Mouse (Mus musculus) embryonic facial prominence, embryonic 13.5 days (tissue): ENCODE results near the gene Pfn3. TPM values are rescaled to one million over a fixed set of nuclear protein-coding genes. Genes with fewer than 3 reads are reported as not detected.
"Not testable (repeated sequence)": the region's sequence is repeated elsewhere in the genome, so short reads cannot be mapped to it uniquely, and the experiment has no call there.

ENCODE experiments used
- ATAC-seq: fragments of 200-750 bp; cut with Nextera tagmentation; 2 replicates; pipeline ENCODE4 v1.8.0; 2017; ENCODE audit warnings: low read depth; ENCODE audit not compliant: insufficient number of reproducible peaks, insufficient read depth, low FRiP score, low TSS enrichment
- H3K27ac ChIP-seq: fragments of 300-500 bp; sonication (generic); 2 replicates; pipeline ENCODE4 v1.5.1; 2015; ENCODE audit warnings: moderate library complexity, mild to moderate bottlenecking, inconsistent platforms
- H3K27me3 ChIP-seq: fragments of 300-500 bp; sonication (generic); 2 replicates; pipeline ENCODE4 v1.6.1; 2015; ENCODE audit warnings: mild to moderate bottlenecking, inconsistent platforms
- H3K36me3 ChIP-seq: fragments of 300-500 bp; sonication (generic); 2 replicates; pipeline ENCODE4 v1.6.1; 2015; ENCODE audit warnings: mild to moderate bottlenecking, inconsistent platforms
- H3K4me1 ChIP-seq: fragments of 300-500 bp; sonication (generic); 2 replicates; pipeline ENCODE4 v1.6.1; 2015; ENCODE audit warnings: inconsistent platforms
- H3K4me2 ChIP-seq: fragments of 300-500 bp; sonication (generic); 2 replicates; pipeline ENCODE4 v1.6.1; 2015; ENCODE audit warnings: moderate library complexity, mild to moderate bottlenecking, inconsistent platforms
- H3K4me3 ChIP-seq: fragments of 300-500 bp; sonication (generic); 2 replicates; pipeline ENCODE4 v1.5.1; 2015; ENCODE audit warnings: mild to moderate bottlenecking, inconsistent platforms
- H3K9ac ChIP-seq: fragments of 300-500 bp; sonication (generic); 2 replicates; pipeline ENCODE4 v1.6.1; 2015; ENCODE audit warnings: mild to moderate bottlenecking, inconsistent platforms
- H3K9me3 ChIP-seq: fragments of 300-500 bp; sonication (generic); 2 replicates; pipeline ENCODE4 v1.6.1; 2016; ENCODE audit warnings: inconsistent platforms
- WGBS: fragments of 180-500 bp; shearing (Covaris S2); methylation state at CpG from one replicate; pipeline ENCODE4 v1.1.7; 2015; ENCODE audit warnings: mixed read lengths; 5-methylcytosine and 5-hydroxymethylcytosine counted together
- polyA plus RNA-seq: library from polyadenylated mRNA; unstranded; fragments of >200 nt; fragmentation: Nextera tagmentation; extraction: Ambion mirVana; gene quantifications from 2 replicates; pipeline ENCODE4 v1.2.1, GENCODE M21; 2015

The Pfn3 gene
- polyA plus RNA-seq, 1 experiment from 2014 or later, result not detected

DNA sequence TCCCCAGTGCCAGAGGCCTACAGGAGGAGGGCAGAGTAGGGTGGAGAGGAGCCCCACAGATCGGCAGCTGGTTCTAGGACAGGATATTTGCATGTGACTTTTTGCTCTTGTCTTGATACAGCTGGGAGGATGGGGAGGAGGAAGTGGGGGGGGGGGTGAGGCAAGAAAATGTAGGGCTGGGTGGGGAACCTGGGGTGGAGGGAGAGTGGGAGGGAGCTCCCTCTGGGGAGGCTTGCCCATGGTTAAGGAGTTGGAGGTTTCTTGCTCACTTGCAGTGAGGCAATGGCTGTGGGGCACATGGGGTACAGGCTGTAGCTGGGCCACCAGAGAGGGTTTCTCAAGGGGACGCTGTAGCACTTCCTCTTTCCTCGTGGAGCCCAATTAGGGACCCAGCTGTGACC is 32.5 kb upstream of the Pfn3 start:
- WGBS, result 39% methylated on average over 3 of the region's 3 CpGs
- Histone ChIP-seq H3K27me3 (no peaks in the 10 kb centered on the region), H3K4me2 (no peak overlapping the region), H3K4me1 (peaks cover 37% of the 10 kb centered on the region), H3K27ac (no peak overlapping the region), H3K9me3 (no peaks in the 10 kb centered on the region), H3K4me3 (no peak overlapping the region), H3K9ac (peak overlapping the region; percentile 98; the same call in 1 of the 2 replicates), H3K36me3 (peaks cover 35% of the 10 kb centered on the region)
- no peak for ATAC-seq

DNA sequence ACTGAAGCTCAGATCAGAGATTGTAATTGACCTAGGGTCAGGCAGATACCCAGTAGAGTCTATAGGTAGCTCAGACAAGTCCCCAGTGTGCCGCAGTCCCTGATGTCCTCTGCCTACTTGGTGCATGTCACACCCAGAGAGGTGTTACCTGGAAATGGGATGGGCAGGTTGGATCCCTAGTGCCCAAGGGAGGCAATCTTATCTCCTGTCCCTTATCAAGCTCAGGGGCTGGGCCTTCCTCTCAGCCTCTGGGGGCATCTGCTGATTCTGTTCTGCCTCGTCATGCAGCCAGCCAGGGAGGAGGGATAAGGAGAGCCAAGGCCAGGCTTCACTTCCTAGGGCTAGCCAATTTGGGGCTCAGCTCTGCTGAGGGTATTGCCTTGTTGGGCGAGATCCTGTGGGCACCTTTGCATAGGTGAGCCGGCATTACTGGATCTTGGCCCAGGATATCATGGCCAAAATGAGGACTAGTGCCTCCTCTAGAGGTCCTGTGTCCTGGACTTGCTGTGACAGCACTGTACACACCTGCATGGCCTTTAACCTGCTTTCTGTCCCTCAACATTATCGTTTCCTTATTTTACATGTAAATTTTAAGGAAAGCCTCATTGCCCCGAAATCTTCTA is 31.6 kb upstream of the Pfn3 start:
- Histone ChIP-seq H3K36me3 (peaks cover 25% of the 10 kb centered on the region), H3K4me1 (peaks cover 37% of the 10 kb centered on the region), H3K4me2 (peak overlapping the region; percentile 84), H3K27ac (no peak overlapping the region), H3K4me3 (peak overlapping the region; percentile 86), H3K9me3 (no peaks in the 10 kb centered on the region), H3K9ac (peak overlapping the region; percentile 98), H3K27me3 (no peaks in the 10 kb centered on the region)
- 76% methylated on average over 6 of the region's 6 CpGs for WGBS
- no peak for ATAC-seq

DNA sequence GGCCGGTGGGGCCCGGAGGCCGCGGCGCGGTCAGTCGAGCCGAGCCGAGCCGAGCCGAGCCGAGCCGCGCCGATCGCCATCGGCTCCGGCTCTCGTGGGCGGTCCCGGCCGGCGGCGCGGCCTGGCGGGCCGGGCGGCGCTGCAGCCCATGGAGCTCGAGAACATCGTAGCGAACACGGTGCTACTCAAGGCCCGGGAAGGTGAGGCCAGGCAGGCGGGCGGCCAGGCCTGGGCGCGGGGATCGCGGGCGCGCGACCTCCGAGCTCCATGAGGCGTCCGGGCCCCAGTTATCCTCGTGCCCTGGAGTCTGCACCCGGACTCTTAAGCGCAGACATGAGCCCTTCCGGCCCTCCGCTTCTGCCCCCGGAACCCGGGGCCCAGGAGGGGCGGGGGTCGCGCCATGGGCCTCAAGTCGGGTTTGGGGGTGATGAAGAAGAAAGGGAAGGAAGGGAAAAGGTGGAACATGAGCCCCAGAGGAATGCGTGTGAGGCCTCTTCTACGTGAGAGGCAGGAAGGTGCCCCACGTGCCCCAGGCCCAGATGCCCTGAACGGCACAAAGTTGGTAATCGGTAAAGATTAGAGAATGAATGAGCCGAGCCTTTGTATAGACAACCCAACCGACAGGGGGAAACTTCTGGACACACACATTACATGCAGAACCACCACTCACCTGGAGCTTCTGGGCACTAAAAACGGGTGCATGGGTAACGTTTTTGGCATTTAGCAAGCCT is 30.5 kb upstream of the Pfn3 start:
- peak overlapping the region; percentile 84 for H3K4me2 ChIP-seq
- no peaks in the 10 kb centered on the region for H3K9me3 ChIP-seq
- peak; percentile 6; the same call in 1 of the 2 replicates for ATAC-seq
- peaks cover 37% of the 10 kb centered on the region for H3K4me1 ChIP-seq
- peak overlapping the region; percentile 98 for H3K9ac ChIP-seq
- peaks cover 14% of the 10 kb centered on the region for H3K36me3 ChIP-seq
- H3K4me3 ChIP-seq, result peak overlapping the region; percentile 86
- no peaks in the 10 kb centered on the region for H3K27me3 ChIP-seq
- peak overlapping the region; percentile 95 for H3K27ac ChIP-seq
- whole genome bisulfite sequencing, result under 1% methylated on average over 57 of the region's 66 CpGs

DNA sequence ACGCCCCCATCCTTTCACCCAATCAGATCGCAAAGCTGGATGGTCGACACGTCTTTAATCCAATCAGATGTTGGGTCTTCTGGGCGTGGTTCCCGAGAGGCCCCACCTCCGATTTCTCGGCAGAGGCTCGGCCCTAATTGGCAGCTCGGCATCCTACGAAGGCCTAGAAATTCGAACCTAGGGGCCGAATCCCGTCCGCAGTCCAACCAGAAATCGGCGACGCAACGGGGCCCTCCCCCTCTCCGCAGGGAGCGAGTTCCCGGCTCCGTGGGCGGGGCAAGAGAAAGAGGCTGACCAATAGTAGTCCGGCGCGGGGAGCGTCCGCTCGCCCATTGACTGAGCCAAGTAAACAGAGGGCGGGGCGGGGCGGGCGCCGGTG is 29.9 kb upstream of the Pfn3 start, which contains the start of gene Grk6:
Grk6 (plus strand) TSS at position 136 of the 379 bp plus-strand sequence.
- Histone ChIP-seq H3K4me1 (peaks cover 37% of the 10 kb centered on the region), H3K9me3 (no peaks in the 10 kb centered on the region), H3K27me3 (no peaks in the 10 kb centered on the region), H3K27ac (peak within 1 kb of the TSS; percentile 95), H3K4me3 (peak within 1 kb of the TSS; percentile 86), H3K36me3 (peaks cover 8% of the 10 kb centered on the region), H3K4me2 (peak within 1 kb of the TSS; percentile 84), H3K9ac (peak within 1 kb of the TSS; percentile 98)
- ATAC-seq, result peak; percentile 95
- WGBS, result 0% methylated on average over 35 of the region's 35 CpGs

GRCm38 (mm10) chr13:55444286-55444936 is 29.4 kb upstream of the Pfn3 start:
- peak; percentile 75 for ATAC-seq
- peak overlapping the region; percentile 95 for H3K27ac ChIP-seq
- peaks cover 37% of the 10 kb centered on the region for H3K4me1 ChIP-seq
- WGBS, result 2% methylated on average over 33 of the region's 33 CpGs
- H3K4me2 ChIP-seq, result peak overlapping the region; percentile 66
- H3K9me3 ChIP-seq, result no peaks in the 10 kb centered on the region
- H3K4me3 ChIP-seq, result peak overlapping the region; percentile 86
- peak overlapping the region; percentile 70 for H3K9ac ChIP-seq
- H3K36me3 ChIP-seq, result peaks cover 3% of the 10 kb centered on the region; the same call in 1 of the 2 replicates
- H3K27me3 ChIP-seq, result no peaks in the 10 kb centered on the region

DNA sequence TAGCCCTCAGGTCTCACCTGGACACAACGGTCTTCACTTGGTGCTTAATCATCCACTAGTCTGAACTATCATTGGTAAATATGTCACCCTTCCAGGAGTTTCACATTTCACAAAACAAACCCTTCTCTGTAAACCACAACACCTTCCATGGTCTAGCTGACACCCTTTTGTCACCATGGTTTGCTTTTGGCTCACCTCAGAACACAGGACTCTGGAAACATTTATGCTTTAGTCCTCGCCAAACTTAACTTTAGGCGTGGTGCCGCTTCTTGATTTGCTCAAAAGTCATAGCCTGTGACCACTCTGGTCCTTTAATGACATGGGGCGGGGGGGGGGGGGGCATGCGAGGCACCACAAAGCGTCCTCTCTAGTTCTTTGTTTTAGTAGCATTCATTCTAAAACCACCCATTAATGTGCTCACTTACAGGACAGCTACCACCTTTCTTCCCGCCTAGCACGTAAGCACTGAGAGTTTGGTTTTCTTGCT is 28.8 kb upstream of the Pfn3 start:
- H3K9ac ChIP-seq, result peak overlapping the region; percentile 70; the same call in 1 of the 2 replicates
- 41% methylated on average over 9 of the region's 9 CpGs for WGBS
- H3K27ac ChIP-seq, result peak overlapping the region; percentile 95

GRCm38 (mm10) chr13:55437111-55437629 is 22.1 kb upstream of the Pfn3 start:
- not testable (repeated sequence) for H3K27me3 ChIP-seq, ATAC-seq, H3K4me3 ChIP-seq, H3K27ac ChIP-seq, H3K4me1 ChIP-seq, H3K9ac ChIP-seq, H3K4me2 ChIP-seq, H3K36me3 ChIP-seq, H3K9me3 ChIP-seq
- WGBS, result 49% methylated on average over 15 of the region's 15 CpGs

More for the DNA sequence above, 28.8 kb upstream of the Pfn3 start:
- Histone ChIP-seq H3K36me3 (no peaks in the 10 kb centered on the region), H3K4me3 (peak overlapping the region; percentile 86), H3K4me2 (peak overlapping the region; percentile 66), H3K9me3 (no peaks in the 10 kb centered on the region), H3K27me3 (no peaks in the 10 kb centered on the region), H3K4me1 (peaks cover 37% of the 10 kb centered on the region)
- no peak for ATAC-seq

- Histone ChIP-seq H3K4me2 (no peak overlapping the region), H3K9ac (no peak overlapping the region), H3K9me3 (peaks cover 5% of the 10 kb centered on the region; the same call in 1 of the 2 replicates), H3K36me3 (no peaks in the 10 kb centered on the region), H3K4me3 (no peak overlapping the region), H3K4me1 (no peaks in the 10 kb centered on the region), H3K27ac (no peak overlapping the region), H3K27me3 (no peaks in the 10 kb centered on the region)
- ATAC-seq, result no peak
- 74% methylated on average over 10 of the region's 10 CpGs for WGBS
These were observed 17.1 kb upstream of the Pfn3 start for GRCm38 (mm10) chr13:55431889-55432685.

DNA sequence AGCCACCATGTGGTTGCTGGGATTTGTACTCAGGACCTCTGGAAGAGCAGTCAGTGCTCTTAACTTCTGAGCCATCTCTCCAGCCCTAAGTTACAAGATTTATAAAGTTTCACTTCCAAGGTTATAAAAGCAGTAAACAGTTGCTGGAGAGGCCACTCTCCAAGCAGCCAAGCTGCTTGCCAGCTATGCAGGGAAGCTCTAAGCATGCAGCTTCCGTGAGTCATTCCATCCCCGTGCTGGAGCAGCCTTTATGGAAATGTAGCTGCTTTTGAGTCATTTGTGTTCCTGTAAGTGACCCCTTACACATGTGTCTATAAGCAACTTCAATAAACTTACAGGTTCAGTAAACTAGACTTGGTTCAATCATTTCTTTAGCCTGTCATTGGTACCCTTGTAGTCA is 15.5 kb upstream of the Pfn3 start:
- Histone ChIP-seq H3K4me3 (no peak overlapping the region), H3K4me1 (no peaks in the 10 kb centered on the region), H3K36me3 (no peaks in the 10 kb centered on the region), H3K9ac (no peak overlapping the region), H3K9me3 (peaks cover 5% of the 10 kb centered on the region; the same call in 1 of the 2 replicates), H3K4me2 (no peak overlapping the region), H3K27me3 (no peaks in the 10 kb centered on the region), H3K27ac (no peak overlapping the region)
- WGBS, result 83% methylated on average over 2 of the region's 2 CpGs
- no peak for ATAC-seq

- 60% methylated on average over 12 of the region's 12 CpGs for WGBS
- Histone ChIP-seq H3K27me3 (no peaks in the 10 kb centered on the region), H3K27ac (no peak overlapping the region), H3K4me2 (no peak overlapping the region), H3K36me3 (no peaks in the 10 kb centered on the region), H3K4me3 (no peak overlapping the region), H3K9me3 (peaks cover 5% of the 10 kb centered on the region; the same call in 1 of the 2 replicates), H3K9ac (no peak overlapping the region), H3K4me1 (no peaks in the 10 kb centered on the region)
- ATAC-seq, result no peak
These were observed 14.3 kb upstream of the Pfn3 start for GRCm38 (mm10) chr13:55429226-55429888.
